Mouse (Mus musculus) Patski (cell line): Measurements from ENCODE around the gene Cuedc1. TPM values are rescaled to one million over a fixed set of nuclear protein-coding genes. Genes with fewer than 3 reads are reported as not detected.
A peak's percentile ranks its signal among the peaks of the same experiment; 100 is the strongest.
"Not testable (repeated sequence)": the region's sequence is repeated elsewhere in the genome, so short reads cannot be mapped to it uniquely, and the experiment has no call there.

Experiments used
- ATAC-seq: fragments of 100-300 bp; one replicate; pipeline ENCODE4 v1.8.0; 2021
- CTCF ChIA-PET: fragments of 350-600 bp; sonication (Branson Sonifier 250); formaldehyde crosslinking; loops from one replicate; lab custom pipeline; 2022; ENCODE audit warnings: inconsistent platforms; lab: Charles Lee
- POLR2A ChIA-PET: fragments of 350-600 bp; sonication (Branson Sonifier 250); formaldehyde crosslinking; loops from one replicate; lab custom pipeline; 2022; ENCODE audit warnings: antibody characterized with exemption, inconsistent platforms; lab: Charles Lee
- DNase-seq: peaks from one replicate; pipeline ENCODE4 v3.0.0-alpha.2; 2011; ENCODE audit warnings: low read depth, low spot score
- H3K27me3 ChIP-seq: fragments of 371-371 bp; one replicate; pipeline ENCODE4 v1.5.1; 2021
- CTCF ChIP-seq: fragments of 100-300 bp; IDR thresholded peaks from one replicate; pipeline ENCODE4 v1.5.1; 2021
- in situ Hi-C: fragments of 300-500 bp; cut with MboI; formaldehyde crosslinking; loops from 3 replicates; pipeline ENCODE4 v1.11.1; 2018; ENCODE audit warnings: low pct_unique_long_range_greater_than_20kb, mixed read lengths
- polyA plus RNA-seq: library from polyadenylated mRNA; unstranded; gene quantifications from one replicate; pipeline ENCODE4 v1.2.3, GENCODE M21; 2021

Cuedc1 gene
- polyA plus RNA-seq, 1 experiment from 2014 or later: 42.0 TPM

DNA sequence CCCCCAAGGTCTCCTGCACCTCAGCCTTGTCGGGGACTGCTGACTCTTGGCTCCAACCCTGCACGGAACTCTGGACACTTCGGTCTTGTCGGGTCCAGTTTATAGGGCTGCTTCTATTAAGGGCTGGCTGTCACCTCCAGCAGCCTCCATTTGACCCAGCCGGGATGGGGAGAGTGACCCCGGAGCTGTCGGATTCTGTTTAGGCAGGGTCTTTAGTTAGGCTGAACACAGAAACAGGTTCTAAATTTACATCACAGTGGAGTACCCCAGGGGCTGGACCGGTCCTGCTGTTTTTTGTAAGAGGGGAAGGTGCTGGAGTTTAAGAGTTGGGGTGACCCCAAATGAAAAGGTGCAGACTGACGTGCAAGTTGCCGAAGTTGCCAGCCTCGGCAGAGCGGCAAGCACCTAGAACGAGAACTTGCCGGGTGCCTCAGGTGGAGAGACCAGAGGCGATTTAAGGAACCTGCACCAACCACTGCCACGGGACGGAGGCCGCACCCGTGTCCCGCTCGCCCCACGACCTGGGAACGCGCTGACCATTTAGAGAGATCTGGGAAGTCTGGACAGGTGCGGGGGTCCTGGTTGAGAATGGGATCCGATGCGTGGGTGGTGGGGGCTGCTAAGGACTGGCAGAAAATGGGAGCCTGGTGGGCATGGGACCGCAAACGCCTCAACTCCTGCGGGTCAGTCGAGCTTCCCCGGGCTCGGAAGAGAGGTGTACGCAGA lies 95.4 kb downstream of the Cuedc1 start:
- no peak for DNase-seq
- TF ChIP-seq CTCF: no peak
- no peaks in the 10 kb centered on the region for H3K27me3 ChIP-seq
- ChIA-PET CTCF (interaction anchor here (0.7 to 2.1 kb wide), 4 partner anchors 127 to 226 kb away, joined by 3 to 8 read pairs (median 4); no protein-coding TSS in a partner anchor), POLR2A (interaction anchor here (1.0 to 1.2 kb wide), 2 partner anchors 12 to 129 kb away, joined by 4 read pairs; no protein-coding TSS in a partner anchor)
- in situ Hi-C loops: no loop called here
- ATAC-seq: no peak

DNA sequence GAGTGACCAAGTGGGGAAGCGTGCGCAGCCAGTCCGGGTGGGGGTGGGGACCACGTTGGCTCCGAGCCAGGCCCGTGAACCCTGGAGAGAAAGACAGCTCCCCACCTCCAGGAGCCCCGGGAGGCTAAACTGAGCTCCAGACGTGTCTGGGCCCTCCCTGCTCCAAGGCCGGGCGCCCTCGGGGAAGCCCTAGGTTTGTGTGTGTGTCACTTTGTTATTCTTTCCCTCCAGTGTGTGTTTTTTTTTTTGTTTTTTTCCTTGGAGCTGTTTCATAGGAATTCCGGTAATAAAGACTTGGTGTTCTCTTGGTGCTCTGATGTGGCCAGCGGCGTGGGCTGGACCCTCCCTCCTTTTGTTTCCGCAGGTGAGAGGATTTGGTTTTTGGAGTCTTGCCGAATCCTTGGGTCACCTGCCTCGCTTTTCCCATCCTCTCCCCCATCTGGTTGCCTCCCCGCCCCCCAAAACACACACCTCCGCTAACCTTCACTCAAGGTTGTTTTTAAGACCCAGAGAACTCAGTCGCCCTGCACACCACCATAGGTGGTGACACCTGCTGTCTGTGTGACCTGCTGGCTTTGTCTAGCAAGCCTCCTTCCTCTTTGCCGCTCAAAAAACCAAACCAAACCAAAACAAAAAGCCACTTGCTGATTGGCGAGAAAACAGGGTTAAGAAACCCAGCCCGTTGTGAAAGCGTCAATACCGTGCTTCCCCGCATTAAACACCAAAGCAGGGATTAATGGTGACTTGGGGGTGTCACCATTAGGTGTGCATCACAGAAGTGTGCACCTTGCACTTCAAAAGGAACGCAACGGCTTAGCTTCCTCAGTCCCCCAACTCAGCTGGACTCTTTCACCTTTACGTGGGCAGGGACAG lies 96.2 kb downstream of the Cuedc1 start:
- no peak for ATAC-seq
- in situ Hi-C loops: no loop called here
- POLR2A ChIA-PET: interaction anchor here (0.7 to 2.1 kb wide), 4 partner anchors 13 to 140 kb away, joined by 3 to 9 read pairs (median 4); no protein-coding TSS in a partner anchor
- no peaks in the 10 kb centered on the region for H3K27me3 ChIP-seq
- TF ChIP-seq CTCF: no peak
- no peak for DNase-seq
- CTCF ChIA-PET: interaction anchor here (0.7 to 4.9 kb wide), 7 partner anchors 21 to 226 kb away, joined by 3 to 58 read pairs (median 3); no protein-coding TSS in a partner anchor

- ChIA-PET CTCF (interaction anchor here (0.6 to 4.9 kb wide), 10 partner anchors 31 to 227 kb away, joined by 3 to 58 read pairs (median 8); no protein-coding TSS in a partner anchor), POLR2A (interaction anchor here (2.1 kb wide), 1 partner anchor 141 kb away, joined by 9 read pairs; no protein-coding TSS in a partner anchor)
- not testable (repeated sequence) for DNase-seq, ATAC-seq, H3K27me3 ChIP-seq
- in situ Hi-C loops: loop anchor here (5.0 kb wide), 2 partner anchors 138 to 218 kb away; no protein-coding TSS in a partner anchor
- peak; percentile 55 for TF ChIP-seq CTCF
Observed at GRCm38 (mm10) chr11:88195699-88196098, 97.8 kb downstream of the Cuedc1 start.

DNA sequence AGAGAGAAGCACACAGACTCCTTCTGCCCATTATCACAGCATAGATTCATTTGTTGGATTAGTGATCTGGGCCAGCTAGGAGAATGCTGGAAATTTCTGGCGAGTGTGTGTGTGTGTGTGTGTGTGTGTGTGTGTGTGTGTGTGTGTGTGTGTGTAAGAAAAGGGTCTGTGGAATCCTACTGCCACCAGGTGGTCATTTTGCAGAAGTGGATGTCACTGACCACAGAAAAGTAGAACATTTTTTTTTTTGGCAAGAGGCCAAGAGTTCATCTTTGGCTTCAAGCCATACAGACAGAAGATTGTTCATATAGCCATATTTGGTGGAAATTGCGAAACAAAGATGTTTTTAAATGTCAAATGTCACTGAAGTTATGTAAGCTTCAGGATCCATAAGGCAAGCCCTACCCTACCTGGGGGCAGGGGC lies 99.3 kb downstream of the Cuedc1 start:
- no peak for ATAC-seq
- DNase-seq: no peak
- ChIA-PET CTCF (interaction anchor here (0.8 to 4.9 kb wide), 18 partner anchors 9 to 625 kb away, joined by 3 to 58 read pairs (median 7); no protein-coding TSS in a partner anchor), POLR2A (interaction anchor here (0.6 to 1.2 kb wide), 6 partner anchors 36 to 230 kb away, joined by 3 to 7 read pairs (median 4); no protein-coding TSS in a partner anchor)
- H3K27me3 ChIP-seq: no peaks in the 10 kb centered on the region
- TF ChIP-seq CTCF: peak; percentile 57
- in situ Hi-C loops: loop anchor here (5.0 kb wide), 2 partner anchors 140 to 220 kb away; no protein-coding TSS in a partner anchor

DNA sequence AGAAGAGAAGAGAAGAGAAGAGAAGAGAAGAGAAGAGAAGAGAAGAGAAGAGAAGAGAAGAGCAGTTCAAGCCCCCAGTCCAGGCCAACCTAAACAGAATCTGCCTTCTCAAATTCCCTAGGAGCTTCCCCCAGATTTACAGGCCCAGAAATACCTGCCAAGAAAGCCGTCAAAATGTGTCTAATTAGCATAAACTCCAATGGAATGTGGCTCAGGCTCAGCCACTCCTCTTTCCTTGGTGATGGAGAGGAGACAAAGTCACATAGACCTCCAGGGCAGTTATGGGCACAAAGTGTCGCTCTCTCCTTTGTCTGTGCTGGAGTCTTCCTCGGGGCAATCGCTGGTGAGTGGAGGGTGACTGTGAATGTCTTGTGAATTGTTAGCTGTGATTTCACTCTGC lies 100.4 kb downstream of the Cuedc1 start:
- in situ Hi-C loops: loop anchor here (5.0 kb wide), 2 partner anchors 141 to 221 kb away; no protein-coding TSS in a partner anchor
- ATAC-seq (no peak), DNase-seq (no peak)
- POLR2A ChIA-PET: interaction anchor here (0.9 to 1.2 kb wide), 2 partner anchors 145 to 231 kb away, joined by 4 read pairs; no protein-coding TSS in a partner anchor
- CTCF ChIA-PET: interaction anchor here (1.0 to 4.9 kb wide), 8 partner anchors 9 to 230 kb away, joined by 3 to 58 read pairs (median 8); no protein-coding TSS in a partner anchor
- TF ChIP-seq CTCF: no peak
- H3K27me3 ChIP-seq: no peaks in the 10 kb centered on the region

DNA sequence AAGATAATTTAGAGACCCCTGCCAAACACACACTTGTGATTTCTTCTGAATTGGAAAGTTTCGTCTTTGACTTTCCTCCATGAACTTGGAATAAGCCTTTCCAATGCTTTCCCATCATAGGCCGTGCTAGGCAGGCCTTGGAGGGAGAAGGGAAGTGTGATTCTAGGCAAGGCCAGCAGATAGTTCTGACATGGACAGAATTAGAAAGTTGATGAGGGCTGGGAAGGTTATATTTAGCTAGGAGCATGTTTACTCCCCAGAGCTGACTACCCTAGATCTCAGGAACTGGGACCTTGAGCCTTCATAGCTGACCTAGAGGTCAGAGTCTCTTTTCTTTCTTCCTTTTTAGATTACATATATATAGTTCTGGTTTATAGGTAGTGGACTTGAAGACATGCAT lies 103.3 kb downstream of the Cuedc1 start:
- DNase-seq: no peak
- TF ChIP-seq CTCF: no peak
- CTCF ChIA-PET: interaction anchor here (1.2 to 2.2 kb wide), 4 partner anchors 15 to 226 kb away, joined by 3 to 17 read pairs (median 6); no protein-coding TSS in a partner anchor

GRCm38 (mm10) chr11:88202077-88202476 lies 104.2 kb downstream of the Cuedc1 start:
- CTCF ChIA-PET: interaction anchor here (1.2 to 1.7 kb wide), 2 partner anchors 15 to 227 kb away, joined by 3 to 5 read pairs; no protein-coding TSS in a partner anchor
- DNase-seq (no peak), ATAC-seq (no peak)
- H3K27me3 ChIP-seq: no peaks in the 10 kb centered on the region
- in situ Hi-C loops: no loop called here
- POLR2A ChIA-PET: interaction anchor here (0.7 kb wide), 1 partner anchor 147 kb away, joined by 4 read pairs; no protein-coding TSS in a partner anchor
- TF ChIP-seq CTCF: no peak

More for the DNA sequence above, 103.3 kb downstream of the Cuedc1 start:
- POLR2A ChIA-PET: no interaction called here
- no peaks in the 10 kb centered on the region for H3K27me3 ChIP-seq
- ATAC-seq: no peak
- in situ Hi-C loops: no loop called here

DNA sequence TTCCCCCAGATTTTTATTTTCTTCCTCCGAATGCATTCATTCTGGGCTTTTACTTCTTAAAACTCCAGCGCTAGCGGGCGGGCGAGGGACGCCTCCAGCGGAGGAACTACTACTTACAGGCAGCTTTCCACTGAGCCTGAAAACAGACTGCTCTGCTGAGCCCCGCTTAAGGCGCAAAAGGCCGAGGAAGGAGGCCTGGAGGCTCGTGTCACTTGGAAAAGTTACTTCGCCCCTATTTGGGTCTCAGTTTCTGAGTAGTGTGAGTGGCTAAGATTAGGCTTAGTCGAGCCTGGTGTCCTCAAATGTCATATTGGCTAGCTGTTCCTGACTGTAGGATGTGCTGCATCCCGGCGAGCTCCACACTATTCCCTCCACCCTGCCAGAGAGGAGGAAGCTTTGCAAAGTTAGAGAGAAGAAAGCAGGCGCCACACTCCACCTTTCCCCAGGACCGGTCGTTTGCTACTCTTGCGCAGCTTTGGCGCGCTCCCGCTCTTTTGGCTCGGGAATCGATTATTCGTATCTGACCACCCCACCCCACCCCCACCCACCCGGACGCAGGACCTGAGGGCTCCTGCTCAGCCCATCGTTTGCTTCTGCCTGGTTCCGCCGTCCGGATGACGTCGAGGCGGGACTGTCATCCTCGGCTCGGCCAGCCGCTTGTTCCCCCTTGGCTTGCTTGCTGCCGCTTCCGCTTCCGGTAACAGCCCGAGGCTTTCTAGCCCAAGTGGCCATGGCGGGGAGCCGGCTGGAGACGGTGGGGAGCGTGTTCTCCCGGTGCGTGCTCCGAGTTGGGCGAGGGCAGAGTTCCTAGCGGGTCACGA lies 106.1 kb downstream of the Cuedc1 start, which contains the start of gene Mrps23:
Gene Mrps23 (plus strand): TSS at position 677 of the 821 bp plus-strand sequence.
- in situ Hi-C loops: no loop called here
- CTCF ChIA-PET: interaction anchor here (0.8 to 2.7 kb wide), 8 partner anchors 9 to 236 kb away, joined by 3 to 9 read pairs (median 6); no protein-coding TSS in a partner anchor
- peak; percentile 77 for TF ChIP-seq CTCF
- ATAC-seq (peak; percentile 80), DNase-seq (no peak)
- H3K27me3 ChIP-seq: no peaks in the 10 kb centered on the region
- POLR2A ChIA-PET: interaction anchor here (0.9 to 1.2 kb wide), 2 partner anchors 133 to 225 kb away, joined by 3 to 4 read pairs; no protein-coding TSS in a partner anchor
